Mouse (Mus musculus) B cell, adult 2 months (primary cell): ENCODE data around the gene Olfr809.

ENCODE experiments used
- DNase-seq, 2 experiments: peaks; one replicate each; pipeline ENCODE4 v3.0.0; 2022

The Olfr809 gene

GRCm38 (mm10) chr10:129774338-129774737, at the start of gene Olfr809:
Olfr809 (plus strand) TSS chr10:129774638.
- no peak for DNase-seq

DNA sequence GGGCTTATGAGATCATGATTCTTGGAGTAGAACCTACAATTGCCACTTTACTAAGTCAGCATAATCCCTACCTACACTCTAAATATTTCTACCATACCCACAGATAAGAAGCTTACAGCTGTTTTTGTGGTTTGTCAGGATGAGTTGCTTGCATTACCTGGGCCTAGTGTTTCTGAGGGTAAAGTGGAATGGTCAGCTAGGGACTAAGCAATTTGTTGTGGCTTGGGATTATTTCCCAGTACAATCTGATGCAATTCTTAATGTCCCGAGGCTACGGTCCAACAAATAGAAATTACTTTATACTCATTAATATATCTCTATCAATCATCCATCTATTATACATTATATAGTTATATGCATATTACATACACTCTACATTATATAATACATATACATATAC, 45.2 kb upstream of the Olfr809 start, which contains the start of gene Olfr805:
Olfr805 (minus strand) TSS at position 101 of the 400 bp plus-strand sequence.
- no peak for DNase-seq

GRCm38 (mm10) chr10:129741821-129742220, 32.6 kb upstream of the Olfr809 start, which contains the start of gene Olfr806:
Olfr806 (minus strand) TSS chr10:129741921.
- DNase-seq: no peak

- no peak for DNase-seq
Measured at GRCm38 (mm10) chr10:129757693-129758092, 16.7 kb upstream of the Olfr809 start, which contains the start of gene Olfr807. Olfr807 (minus strand) TSS chr10:129757793.

- no peak for DNase-seq
Measured at GRCm38 (mm10) chr10:129765182-129765581, 9.3 kb upstream of the Olfr809 start, which contains the start of gene Olfr808. Olfr808 (plus strand) TSS chr10:129765482.

DNA sequence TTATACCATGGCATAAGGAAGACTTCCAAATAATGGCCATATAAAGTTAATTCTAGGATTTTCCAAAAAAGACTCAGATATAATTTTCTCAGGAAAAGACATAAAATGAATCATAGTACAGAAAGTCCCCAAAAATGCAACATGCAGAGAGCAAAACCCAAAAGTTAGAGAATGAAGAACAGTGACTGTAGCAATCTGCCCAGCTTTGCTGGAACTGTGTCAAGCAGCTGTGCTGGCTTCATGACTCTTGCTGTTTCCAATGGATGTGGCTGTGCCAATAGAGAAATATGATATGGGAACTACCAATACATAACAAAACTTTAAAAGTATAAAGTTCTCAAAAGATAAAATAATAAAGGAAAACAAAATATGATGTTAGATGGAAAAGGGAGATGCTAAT, 3.7 kb downstream of the Olfr809 start:
- no peak for DNase-seq

GRCm38 (mm10) chr10:129794817-129795216, 20.4 kb downstream of the Olfr809 start, which contains the start of gene Olfr810:
Olfr810 (minus strand) TSS chr10:129794917.
- no peak for DNase-seq

GRCm38 (mm10) chr10:129804296-129804695, 29.9 kb downstream of the Olfr809 start, which contains the start of gene Olfr811:
Olfr811 (minus strand) TSS chr10:129804396.
- no peak for DNase-seq
